Mouse (Mus musculus) embryonic fibroblast, embryonic 13.5 days (primary cell): ENCODE data around the gene Grifin. TPM values are rescaled to one million over a fixed set of nuclear protein-coding genes. Genes with fewer than 3 reads are reported as not detected.

ENCODE experiments used
- H3K27ac ChIP-seq: 2 replicates; pipeline ENCODE4 v1.5.1; 2012; ENCODE audit warnings: low read length, control low read depth, inconsistent platforms; ENCODE audit not compliant: insufficient read depth
- H3K4me1 ChIP-seq: 2 replicates; pipeline ENCODE4 v1.6.1; 2011; ENCODE audit warnings: low read length; ENCODE audit not compliant: control insufficient read depth, insufficient read depth
- H3K4me3 ChIP-seq: 2 replicates; pipeline ENCODE4 v1.5.1; 2011; ENCODE audit warnings: mild to moderate bottlenecking, control low read depth, low read length; ENCODE audit not compliant: insufficient read depth
- CTCF ChIP-seq: IDR thresholded peaks from 2 replicates; pipeline ENCODE4 v1.5.1; 2011; ENCODE audit warnings: mild to moderate bottlenecking, control low read depth, low read length, moderate library complexity, borderline replicate concordance; ENCODE audit not compliant: insufficient read depth
- POLR2A ChIP-seq: IDR thresholded peaks from 2 replicates; pipeline ENCODE4 v1.6.1; 2011; ENCODE audit warnings: low read depth, mild to moderate bottlenecking, control low read depth, low read length, moderate library complexity
- polyA plus RNA-seq: library from polyadenylated mRNA; stranded (reverse); fragments of >200 nt; gene quantifications from 2 replicates; pipeline ENCODE4 v1.2.4, GENCODE M21; 2011; ENCODE audit warnings: low read depth; ENCODE audit not compliant: missing spikeins, insufficient read length

The Grifin gene
- polyA plus RNA-seq, 1 experiment = not detected

DNA sequence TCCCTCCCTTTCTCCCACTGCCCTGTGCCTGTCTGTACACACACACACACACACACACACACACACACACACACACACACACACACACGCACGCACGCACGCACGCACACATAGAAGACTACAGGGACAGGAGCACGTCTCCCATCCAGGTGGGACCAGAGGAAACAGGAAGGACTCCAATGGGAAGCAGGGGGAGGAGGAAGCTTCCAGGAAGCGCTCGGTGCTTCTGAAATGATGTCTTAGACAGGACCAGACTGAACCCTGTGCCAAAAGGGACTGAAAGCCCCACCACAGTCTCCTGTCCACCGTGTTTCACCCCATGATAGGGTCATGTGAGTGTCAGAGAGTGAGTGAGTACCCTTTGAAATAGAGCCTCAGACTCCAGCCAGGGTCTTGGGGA lies 2.3 kb downstream of the Grifin start:
- Histone ChIP-seq H3K4me1 (no peaks in the 10 kb centered on the region), H3K27ac (no peak overlapping the region), H3K4me3 (no peak overlapping the region)
- TF ChIP-seq POLR2A = no peak
- TF ChIP-seq CTCF = no peak

DNA sequence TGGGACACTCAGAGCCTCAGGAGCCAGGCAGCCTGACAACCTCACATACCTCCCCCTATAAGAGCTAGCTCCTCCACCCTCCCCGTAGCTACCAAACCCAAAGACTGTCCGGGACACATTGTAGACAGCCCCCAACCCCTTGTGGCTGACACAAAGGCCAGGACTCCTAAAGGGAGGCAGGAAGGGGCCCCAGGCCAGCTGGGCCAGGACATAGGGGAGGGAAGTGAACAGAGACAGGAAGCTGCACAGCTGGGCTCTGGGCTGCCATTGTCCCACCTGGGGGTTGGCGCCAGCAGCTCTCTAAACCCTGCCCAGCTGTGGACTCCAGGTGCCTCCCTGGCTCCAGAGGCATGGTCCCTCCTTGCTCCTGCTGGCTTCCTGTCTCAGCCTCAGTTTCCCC lies 8.0 kb downstream of the Grifin start:
- H3K27ac ChIP-seq = no peak overlapping the region

DNA sequence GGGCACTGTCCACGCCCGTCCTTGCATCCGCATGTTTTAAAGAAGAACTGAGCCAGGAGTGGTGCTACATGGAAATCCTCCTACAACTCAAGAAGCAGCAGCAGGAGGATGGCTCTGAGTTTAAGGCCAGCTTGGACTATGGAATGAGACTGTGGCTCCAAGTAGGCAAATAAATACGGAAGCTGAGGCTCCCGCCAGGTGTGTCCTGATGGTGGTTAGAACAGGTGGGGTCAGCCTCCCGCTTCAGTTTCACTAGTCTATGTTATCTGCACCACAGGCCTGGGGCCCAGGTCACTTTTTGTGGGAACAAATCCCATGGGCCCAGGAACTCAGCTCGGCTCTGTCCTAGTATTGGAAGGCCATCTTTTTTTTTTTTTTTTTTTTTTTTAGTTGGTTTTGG lies 11.2 kb downstream of the Grifin start:
- H3K4me3 ChIP-seq = no peak overlapping the region
- no peaks in the 10 kb centered on the region; the same call in 1 of the 2 replicates for H3K4me1 ChIP-seq
- no peak for TF ChIP-seq POLR2A
- no peak for TF ChIP-seq CTCF
- no peak overlapping the region for H3K27ac ChIP-seq

More for the DNA sequence above, 8.0 kb downstream of the Grifin start:
- Histone ChIP-seq H3K4me3 (no peak overlapping the region), H3K4me1 (no peaks in the 10 kb centered on the region)
- TF ChIP-seq CTCF (no peak), POLR2A (no peak)

DNA sequence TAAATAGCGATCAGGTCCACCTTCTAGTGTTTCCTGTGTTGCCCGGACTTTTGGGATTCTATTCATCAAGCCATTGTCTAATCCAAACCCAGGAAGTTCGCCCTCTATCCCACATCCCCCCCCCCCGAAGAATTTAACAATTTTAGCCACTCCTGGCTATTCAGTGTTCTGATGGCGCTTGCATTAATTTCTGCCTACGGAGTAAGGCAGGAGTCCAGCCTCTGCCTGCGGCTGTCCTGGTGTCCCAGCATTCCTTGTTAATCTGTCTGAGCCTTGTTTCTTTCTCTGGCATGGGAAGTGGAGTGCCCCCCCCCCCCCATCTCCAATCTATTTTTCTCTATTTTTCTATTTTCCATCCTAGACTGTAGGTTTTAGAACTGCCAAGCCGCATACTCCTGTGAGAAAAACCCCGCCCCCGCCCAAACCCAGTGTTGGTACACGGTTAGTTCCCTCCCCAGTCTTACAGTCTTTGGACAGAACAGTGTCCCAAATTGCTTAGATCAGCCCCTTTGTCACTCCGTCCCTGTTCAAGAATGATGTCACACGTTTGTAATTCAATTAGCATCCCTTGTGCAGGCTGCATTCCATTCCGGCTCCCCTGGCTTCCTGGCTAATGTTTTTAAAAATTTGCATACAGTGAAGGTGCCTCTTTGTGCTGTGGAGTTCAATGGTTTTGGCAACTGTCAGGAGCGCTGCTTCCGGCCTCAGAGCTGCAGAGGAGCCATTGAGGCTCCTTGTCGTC lies 15.4 kb downstream of the Grifin start:
- Histone ChIP-seq H3K4me1 (no peaks in the 10 kb centered on the region; the same call in 1 of the 2 replicates), H3K4me3 (no peak overlapping the region), H3K27ac (no peak overlapping the region)
- TF ChIP-seq POLR2A = no peak
- no peak for TF ChIP-seq CTCF

DNA sequence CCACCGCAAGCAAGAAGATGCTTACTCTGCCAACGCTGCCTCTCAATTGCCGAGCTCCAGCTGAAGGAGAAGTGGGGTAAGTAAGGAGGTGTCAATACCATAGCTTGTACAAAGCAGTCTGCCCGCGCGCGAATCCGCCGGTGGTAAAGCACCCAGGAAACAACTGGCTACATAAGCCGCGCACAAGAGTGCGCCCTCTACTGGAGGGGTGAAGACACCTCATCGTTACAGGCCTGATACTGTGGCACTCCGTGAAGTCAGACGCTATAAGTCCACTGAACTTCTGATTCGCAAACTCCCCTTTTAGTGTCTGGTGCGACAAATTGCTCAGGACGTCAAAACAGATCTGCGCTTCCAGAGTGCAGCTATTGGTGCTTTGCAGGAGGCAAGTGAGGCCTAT lies 18.5 kb downstream of the Grifin start:
- TF ChIP-seq POLR2A (no peak), CTCF (no peak)
- Histone ChIP-seq H3K4me1 (no peaks in the 10 kb centered on the region; the same call in 1 of the 2 replicates), H3K4me3 (no peak overlapping the region), H3K27ac (no peak overlapping the region)

DNA sequence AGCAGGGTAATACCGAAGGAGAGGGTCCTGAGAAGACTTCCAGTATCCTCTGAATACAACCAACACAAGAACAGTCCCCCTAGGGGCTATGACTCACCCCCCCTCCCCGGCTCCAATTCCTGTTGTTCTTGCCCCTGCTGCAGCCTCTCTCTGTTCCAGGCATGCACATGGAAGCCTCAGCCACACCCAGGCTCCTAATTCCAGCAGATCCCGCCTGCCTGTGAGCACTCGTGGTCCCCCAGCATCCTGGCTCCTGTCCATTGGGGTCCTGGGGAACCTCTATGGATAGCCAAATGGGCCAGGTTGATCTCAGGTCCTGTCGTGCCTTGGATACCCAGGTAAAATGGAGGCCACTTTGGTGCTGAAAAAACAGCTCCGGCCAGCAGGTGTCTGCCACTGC lies 19.2 kb downstream of the Grifin start:
- no peak overlapping the region for H3K4me3 ChIP-seq
- no peak overlapping the region for H3K27ac ChIP-seq
- H3K4me1 ChIP-seq = no peaks in the 10 kb centered on the region; the same call in 1 of the 2 replicates
- no peak for TF ChIP-seq CTCF
- no peak for TF ChIP-seq POLR2A

DNA sequence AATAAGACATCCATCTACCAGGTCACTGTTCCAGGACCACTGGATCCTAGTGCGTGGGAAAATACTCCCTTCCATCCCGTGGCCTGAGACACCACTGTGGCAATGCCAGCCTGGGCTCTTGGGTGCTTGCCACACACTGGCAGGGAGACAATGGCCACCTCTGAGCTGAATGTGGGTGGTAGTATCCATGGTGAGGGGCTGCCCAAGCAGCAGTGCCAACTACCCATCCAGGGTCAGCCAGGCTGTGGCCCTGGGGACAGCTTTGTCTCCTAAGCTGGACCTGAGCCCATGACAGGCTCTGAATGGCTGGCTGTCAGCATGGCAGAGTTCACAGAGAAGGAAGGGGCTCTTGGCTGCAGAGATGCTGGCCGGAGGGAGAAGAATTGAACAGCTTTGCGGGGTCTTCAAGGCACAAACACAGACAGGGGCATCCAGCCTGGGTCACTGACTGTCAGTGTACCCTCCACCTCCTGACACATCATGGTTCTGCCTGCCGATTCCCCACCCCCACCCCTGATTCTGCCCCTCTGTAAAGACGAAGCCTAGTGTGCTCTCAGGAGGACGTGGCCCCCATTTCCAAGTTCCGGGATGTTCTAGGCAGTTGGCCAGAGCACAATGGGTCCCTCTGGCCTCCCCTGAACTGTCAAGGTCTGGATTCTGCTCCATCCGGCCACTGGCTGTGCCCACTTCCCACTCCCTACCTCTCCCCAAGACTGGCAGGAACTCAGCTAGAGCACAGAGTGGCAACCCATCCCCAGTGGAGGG lies 21.9 kb downstream of the Grifin start:
- H3K4me3 ChIP-seq = no peak overlapping the region
- H3K4me1 ChIP-seq = no peaks in the 10 kb centered on the region
- H3K27ac ChIP-seq = no peak overlapping the region
- TF ChIP-seq CTCF (no peak), POLR2A (no peak)

DNA sequence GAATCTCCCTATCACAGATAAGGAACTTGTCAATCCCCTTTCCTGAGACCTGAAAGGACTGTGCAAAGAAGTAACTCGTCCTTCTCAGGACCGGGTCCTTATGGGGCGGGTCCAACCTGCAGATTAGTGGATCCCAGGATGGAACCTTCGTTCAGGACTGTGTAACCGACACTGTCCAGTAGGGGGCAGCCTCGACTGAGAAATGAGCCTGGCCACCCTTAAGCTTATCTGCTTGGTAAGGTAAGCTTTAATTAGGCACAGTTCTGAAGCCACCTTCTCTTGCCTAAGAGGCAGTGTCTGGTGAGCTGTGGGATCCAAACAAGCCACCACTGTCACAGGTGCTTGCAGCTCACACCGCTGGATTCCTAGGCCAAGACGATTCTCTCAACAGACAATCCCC lies 24.8 kb downstream of the Grifin start:
- Histone ChIP-seq H3K4me3 (no peak overlapping the region), H3K4me1 (no peaks in the 10 kb centered on the region), H3K27ac (no peak overlapping the region)
- TF ChIP-seq POLR2A (no peak), CTCF (peak; percentile 90)

DNA sequence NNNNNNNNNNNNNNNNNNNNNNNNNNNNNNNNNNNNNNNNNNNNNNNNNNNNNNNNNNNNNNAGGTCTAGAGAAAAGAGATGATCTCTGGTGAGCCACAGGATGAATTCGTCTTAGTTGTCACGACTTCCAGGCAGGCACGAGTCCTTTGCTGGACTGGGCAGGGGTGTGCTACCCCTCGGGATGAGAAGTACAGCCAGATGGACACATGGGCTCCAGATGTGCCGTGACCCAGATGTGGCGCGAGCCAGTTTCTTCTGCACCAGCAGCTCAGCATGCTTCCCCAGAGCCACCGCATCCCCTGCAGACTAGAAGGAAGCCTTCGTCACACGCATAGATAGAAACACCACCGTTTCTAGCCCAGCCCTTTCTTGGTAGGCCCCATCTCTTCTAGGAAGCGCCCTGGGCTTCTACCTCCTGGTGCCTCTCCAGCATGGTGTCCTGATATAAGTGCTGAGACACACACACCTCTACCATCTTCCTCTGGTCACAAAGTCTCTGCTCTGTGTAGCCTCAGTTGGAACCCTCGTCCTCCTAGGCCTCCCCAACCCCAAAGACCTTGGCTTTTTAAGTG lies 26.7 kb downstream of the Grifin start:
- H3K27ac ChIP-seq = no peak overlapping the region
- TF ChIP-seq POLR2A (no peak), CTCF (no peak)

DNA sequence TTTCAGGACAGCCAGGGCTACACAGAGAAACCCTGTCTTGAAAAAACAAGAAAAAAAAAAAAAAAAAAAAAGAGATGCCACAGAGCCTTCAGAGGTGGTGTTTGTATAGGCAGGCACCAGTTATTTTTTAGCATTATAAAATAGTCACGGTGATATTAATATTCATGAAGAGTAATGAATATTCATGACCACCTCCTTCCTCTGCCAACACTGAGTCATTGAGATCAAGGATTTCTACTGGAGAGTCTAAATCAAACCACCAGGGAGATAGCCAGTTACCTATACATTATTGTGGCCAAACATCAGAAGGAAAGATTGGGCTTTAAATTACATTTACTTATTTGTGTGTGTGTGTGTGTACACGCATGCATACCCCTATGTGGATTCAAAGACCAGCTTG lies 38.1 kb downstream of the Grifin start:
- no peaks in the 10 kb centered on the region for H3K4me1 ChIP-seq
- H3K4me3 ChIP-seq = no peak overlapping the region
- H3K27ac ChIP-seq = no peak overlapping the region
- no peak for TF ChIP-seq CTCF
- no peak for TF ChIP-seq POLR2A

More for the DNA sequence above, 26.7 kb downstream of the Grifin start:
- Histone ChIP-seq H3K4me3 (no peak overlapping the region), H3K4me1 (no peaks in the 10 kb centered on the region)
